Mouse (Mus musculus) heart, embryonic 13.5 days (tissue): ENCODE data around the gene Gpr182. TPM values are rescaled to one million over a fixed set of nuclear protein-coding genes. Genes with fewer than 3 reads are reported as not detected.

ENCODE experiments used
- ATAC-seq: fragments of 200-750 bp; cut with Nextera tagmentation; 2 replicates; pipeline ENCODE4 v1.8.0; 2017; ENCODE audit warnings: moderate TSS enrichment; ENCODE audit not compliant: insufficient number of reproducible peaks, low FRiP score, low TSS enrichment; ENCODE audit errors: extremely low read depth
- H3K27ac ChIP-seq: fragments of 300-500 bp; sonication (generic); replicated peaks from 2 replicates; pipeline ENCODE4 v1.5.1; 2015; ENCODE audit warnings: moderate library complexity, mild to moderate bottlenecking, inconsistent platforms
- H3K27me3 ChIP-seq: fragments of 300-500 bp; sonication (generic); replicated peaks from 2 replicates; pipeline ENCODE4 v1.6.1; 2015; ENCODE audit warnings: mild to moderate bottlenecking, inconsistent platforms
- H3K36me3 ChIP-seq: fragments of 300-500 bp; sonication (generic); 2 replicates; pipeline ENCODE4 v1.6.1; 2015; ENCODE audit warnings: mild to moderate bottlenecking, inconsistent platforms
- H3K4me1 ChIP-seq: fragments of 300-500 bp; sonication (generic); 2 replicates; pipeline ENCODE4 v1.6.1; 2015; ENCODE audit warnings: inconsistent platforms
- H3K4me2 ChIP-seq: fragments of 300-500 bp; sonication (generic); 2 replicates; pipeline ENCODE4 v1.6.1; 2015; ENCODE audit warnings: inconsistent platforms, mild to moderate bottlenecking, moderate library complexity
- H3K4me3 ChIP-seq: fragments of 300-500 bp; sonication (generic); 2 replicates; pipeline ENCODE4 v1.5.1; 2015; ENCODE audit warnings: moderate library complexity, mild to moderate bottlenecking, inconsistent platforms
- H3K9ac ChIP-seq: fragments of 300-500 bp; sonication (generic); 2 replicates; pipeline ENCODE4 v1.6.1; 2015; ENCODE audit warnings: inconsistent platforms, mild to moderate bottlenecking, moderate library complexity
- H3K9me3 ChIP-seq: fragments of 300-500 bp; sonication (generic); 2 replicates; pipeline ENCODE4 v1.6.1; 2016; ENCODE audit warnings: inconsistent platforms
- WGBS: fragments of 180-500 bp; shearing (Covaris S2); methylation state at CpG from one replicate; pipeline ENCODE4 v1.1.7; 2015; ENCODE audit warnings: mixed read lengths; 5-methylcytosine and 5-hydroxymethylcytosine counted together
- polyA plus RNA-seq: library from polyadenylated mRNA; unstranded; fragments of >200 nt; fragmentation: Nextera tagmentation; extraction: Ambion mirVana; gene quantifications from 2 replicates; pipeline ENCODE4 v1.2.1, GENCODE M21; 2015

The Gpr182 gene
- polyA plus RNA-seq, 1 experiment from 2014 or later = 20.2 TPM

- WGBS = 62% methylated on average over 6 of the region's 6 CpGs
- Histone ChIP-seq H3K4me2 (no peak overlapping the region), H3K4me1 (peaks cover 6% of the 10 kb centered on the region), H3K9ac (no peak overlapping the region), H3K9me3 (no peaks in the 10 kb centered on the region), H3K27ac (no peak overlapping the region), H3K27me3 (peaks cover 4% of the 10 kb centered on the region), H3K36me3 (no peaks in the 10 kb centered on the region), H3K4me3 (no peak overlapping the region)
- no peak for ATAC-seq
Measured at GRCm38 (mm10) chr10:127712736-127713135, 38.8 kb downstream of the Gpr182 start.

- no peak overlapping the region for H3K4me2 ChIP-seq
- H3K27me3 ChIP-seq = peaks cover 4% of the 10 kb centered on the region
- no peak for ATAC-seq
- H3K4me1 ChIP-seq = peaks cover 19% of the 10 kb centered on the region
- WGBS = 56% methylated on average over 13 of the region's 13 CpGs
- no peak overlapping the region for H3K4me3 ChIP-seq
- H3K9ac ChIP-seq = no peak overlapping the region
- no peak overlapping the region for H3K27ac ChIP-seq
- H3K9me3 ChIP-seq = no peaks in the 10 kb centered on the region
- no peaks in the 10 kb centered on the region for H3K36me3 ChIP-seq
Measured at GRCm38 (mm10) chr10:127710331-127710730, 41.2 kb downstream of the Gpr182 start.

GRCm38 (mm10) chr10:127708850-127709370 is 42.6 kb downstream of the Gpr182 start:
- H3K36me3 ChIP-seq = no peaks in the 10 kb centered on the region
- H3K9ac ChIP-seq = no peak overlapping the region
- no peak overlapping the region for H3K27ac ChIP-seq
- H3K4me3 ChIP-seq = no peak overlapping the region
- WGBS = 76% methylated on average over 3 of the region's 3 CpGs
- peaks cover 4% of the 10 kb centered on the region; the same call in 1 of the 2 replicates for H3K27me3 ChIP-seq
- peaks cover 19% of the 10 kb centered on the region for H3K4me1 ChIP-seq
- no peak for ATAC-seq
- H3K9me3 ChIP-seq = no peaks in the 10 kb centered on the region
- H3K4me2 ChIP-seq = no peak overlapping the region

GRCm38 (mm10) chr10:127707721-127708120 is 43.8 kb downstream of the Gpr182 start:
- WGBS = 45% methylated on average over 7 of the region's 7 CpGs
- Histone ChIP-seq H3K27me3 (peaks cover 4% of the 10 kb centered on the region; the same call in 1 of the 2 replicates), H3K9ac (no peak overlapping the region), H3K4me3 (no peak overlapping the region), H3K27ac (0 out of 2 replicates have a peak overlapping the region, but pooled peaks have one; percentile 3), H3K4me1 (peaks cover 19% of the 10 kb centered on the region), H3K4me2 (no peak overlapping the region), H3K9me3 (no peaks in the 10 kb centered on the region), H3K36me3 (no peaks in the 10 kb centered on the region)
- ATAC-seq = no peak

GRCm38 (mm10) chr10:127705783-127706182 is 45.7 kb downstream of the Gpr182 start:
- Histone ChIP-seq H3K36me3 (no peaks in the 10 kb centered on the region), H3K9ac (no peak overlapping the region), H3K4me1 (peaks cover 19% of the 10 kb centered on the region), H3K4me2 (no peak overlapping the region), H3K9me3 (no peaks in the 10 kb centered on the region), H3K4me3 (no peak overlapping the region), H3K27ac (no peak overlapping the region), H3K27me3 (no peaks in the 10 kb centered on the region)
- WGBS = 70% methylated on average over 4 of the region's 4 CpGs
- no peak for ATAC-seq

- Histone ChIP-seq H3K27ac (no peak within 1 kb of the TSS), H3K4me1 (peaks cover 19% of the 10 kb centered on the region), H3K9ac (no peak within 1 kb of the TSS), H3K36me3 (peaks cover 4% of the 10 kb centered on the region), H3K9me3 (no peaks in the 10 kb centered on the region), H3K4me3 (no peak within 1 kb of the TSS), H3K4me2 (no peak within 1 kb of the TSS), H3K27me3 (no peaks in the 10 kb centered on the region)
- no peak for ATAC-seq
- WGBS = 55% methylated on average over 2 of the region's 2 CpGs
Measured at GRCm38 (mm10) chr10:127704766-127705220, 46.7 kb downstream of the Gpr182 start, which contains the start of gene Myo1a. TSS of gene Myo1a (plus strand) at chr10:127705170.

- ATAC-seq = no peak
Measured at GRCm38 (mm10) chr10:127704293-127704692, 47.2 kb downstream of the Gpr182 start.

GRCm38 (mm10) chr10:127703299-127703698 is 48.2 kb downstream of the Gpr182 start:
- 29% methylated on average over 4 of the region's 4 CpGs for WGBS
- Histone ChIP-seq H3K9ac (no peak overlapping the region), H3K4me2 (no peak overlapping the region), H3K27ac (no peak overlapping the region), H3K27me3 (no peaks in the 10 kb centered on the region), H3K36me3 (peaks cover 19% of the 10 kb centered on the region), H3K4me3 (no peak overlapping the region), H3K4me1 (peaks cover 19% of the 10 kb centered on the region), H3K9me3 (no peaks in the 10 kb centered on the region)
- no peak for ATAC-seq

More at GRCm38 (mm10) chr10:127704293-127704692, 47.2 kb downstream of the Gpr182 start:
- Histone ChIP-seq H3K27ac (no peak overlapping the region), H3K4me1 (peaks cover 19% of the 10 kb centered on the region), H3K9ac (no peak overlapping the region), H3K4me2 (no peak overlapping the region), H3K4me3 (no peak overlapping the region), H3K9me3 (no peaks in the 10 kb centered on the region), H3K27me3 (no peaks in the 10 kb centered on the region), H3K36me3 (peaks cover 9% of the 10 kb centered on the region)
- WGBS = 56% methylated on average over 2 of the region's 2 CpGs

- no peaks in the 10 kb centered on the region for H3K27me3 ChIP-seq
Measured at GRCm38 (mm10) chr10:127698966-127699365, 52.6 kb downstream of the Gpr182 start.

More at GRCm38 (mm10) chr10:127698966-127699365, 52.6 kb downstream of the Gpr182 start:
- Histone ChIP-seq H3K4me3 (no peak overlapping the region), H3K36me3 (peaks cover 59% of the 10 kb centered on the region), H3K4me1 (no peaks in the 10 kb centered on the region), H3K9ac (no peak overlapping the region), H3K9me3 (no peaks in the 10 kb centered on the region), H3K4me2 (no peak overlapping the region), H3K27ac (no peak overlapping the region)
- WGBS = 84% methylated on average over 7 of the region's 7 CpGs
- no peak for ATAC-seq

Other genes starting within 250 kb of the Gpr182 start
- gene Ndufa4l2, start 236.8 kb downstream of the Gpr182 start, polyA plus RNA-seq = 14.2 and 18.1 TPM in 2 replicates
- 78.3 and 84.5 TPM in 2 replicates for gene Shmt2, start 229.3 kb downstream of the Gpr182 start, polyA plus RNA-seq
- gene Nxph4, start 217.2 kb downstream of the Gpr182 start, polyA plus RNA-seq = 0.62 TPM in 2 replicates
- gene Lrp1, start 130.6 kb downstream of the Gpr182 start, polyA plus RNA-seq = 30.7 and 37.9 TPM in 2 replicates
- gene Stat6, start 108.7 kb downstream of the Gpr182 start, polyA plus RNA-seq = 24.5 and 24.6 TPM in 2 replicates
- 7.1 and 7.4 TPM in 2 replicates for gene Nemp1, start 84.8 kb downstream of the Gpr182 start, polyA plus RNA-seq
- 9.7 and 10.4 TPM in 2 replicates for gene Nab2, start 83.2 kb downstream of the Gpr182 start, polyA plus RNA-seq
- 0.27 and 0.28 TPM in 2 replicates for gene Myo1a, start 46.6 kb downstream of the Gpr182 start, polyA plus RNA-seq
- gene Tac2, start 27.3 kb downstream of the Gpr182 start, polyA plus RNA-seq = 1.2 and 2.0 TPM in 2 replicates
- 1.6 and 2.0 TPM in 2 replicates for gene Zbtb39, start 12.2 kb downstream of the Gpr182 start, polyA plus RNA-seq
- not detected in 2 replicates for gene Rdh1, start 8.0 kb upstream of the Gpr182 start, polyA plus RNA-seq
- not detected in 2 replicates for gene Rdh16f1, start 8.1 kb upstream of the Gpr182 start, polyA plus RNA-seq
- 0.15 and 0.23 TPM in 2 replicates for gene Rdh9, start 24.7 kb upstream of the Gpr182 start, polyA plus RNA-seq
- not detected in 2 replicates for gene Rdh16, start 49.4 kb upstream of the Gpr182 start, polyA plus RNA-seq
- not detected in 2 replicates for gene Rdh19, start 98.2 kb upstream of the Gpr182 start, polyA plus RNA-seq
- not detected in 2 replicates for gene Rdh16f2, start 114.7 kb upstream of the Gpr182 start, polyA plus RNA-seq
- not detected in 2 replicates for gene Rdh7, start 137.1 kb upstream of the Gpr182 start, polyA plus RNA-seq
- not detected in 2 replicates for gene Sdr9c7, start 146.8 kb upstream of the Gpr182 start, polyA plus RNA-seq